Mouse (Mus musculus) c-Kit-positive CD71-positive TER-119-positive erythroid progenitor cells, embryonic 14.5 days (primary cell): ENCODE data around the gene Vmn1r115.
"Not testable (repeated sequence)": the region's sequence is repeated elsewhere in the genome, so short reads cannot be mapped to it uniquely, and the experiment has no call there.

Source experiments
- DNase-seq: peaks from one replicate; pipeline ENCODE4 v3.0.0-alpha.2; 2013; ENCODE audit warnings: low spot score

Vmn1r115 gene

DNA sequence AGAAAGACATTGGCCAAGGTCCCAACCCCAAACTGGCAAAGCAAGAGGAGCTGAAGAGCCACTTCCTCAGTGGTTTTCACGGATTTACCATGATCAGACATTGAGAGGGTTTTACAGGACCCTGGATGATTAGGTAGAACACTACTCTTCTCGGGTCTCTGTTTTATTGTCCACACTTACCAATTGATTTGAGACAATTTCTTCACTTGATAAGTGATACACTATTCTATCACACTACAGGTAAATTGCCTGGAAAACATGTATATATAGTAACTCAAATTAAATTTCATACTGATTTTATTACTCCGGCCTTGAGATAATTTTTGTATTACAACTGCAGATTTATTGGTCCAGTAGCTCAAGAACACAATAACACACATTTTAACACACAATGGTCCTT lies at the start of gene Vmn1r115:
Gene Vmn1r115 (minus strand): TSS at position 101 of the 400 bp plus-strand sequence.
- DNase-seq, result not testable (repeated sequence)

DNA sequence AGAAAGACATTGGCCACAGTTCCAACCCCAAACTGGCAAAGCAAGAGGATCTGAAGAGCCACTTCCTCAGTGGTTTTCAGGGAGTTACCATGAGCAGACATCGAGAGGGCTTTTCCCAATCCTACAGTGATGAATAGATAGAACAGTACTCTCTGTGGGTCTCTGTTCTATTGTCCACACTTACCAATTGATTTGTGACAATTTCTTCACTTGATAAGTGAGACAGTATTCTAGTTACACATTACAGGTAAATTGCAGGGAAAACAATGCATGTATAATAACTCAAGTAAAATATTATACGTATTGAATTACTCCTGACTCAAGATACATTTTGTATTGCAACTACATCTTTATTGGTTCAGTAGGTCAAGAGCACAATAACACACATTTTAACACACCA lies 39.2 kb upstream of the Vmn1r115 start, which contains the start of gene Vmn1r117:
Gene Vmn1r117 (minus strand): TSS at position 101 of the 400 bp plus-strand sequence.
- DNase-seq, result not testable (repeated sequence)

DNA sequence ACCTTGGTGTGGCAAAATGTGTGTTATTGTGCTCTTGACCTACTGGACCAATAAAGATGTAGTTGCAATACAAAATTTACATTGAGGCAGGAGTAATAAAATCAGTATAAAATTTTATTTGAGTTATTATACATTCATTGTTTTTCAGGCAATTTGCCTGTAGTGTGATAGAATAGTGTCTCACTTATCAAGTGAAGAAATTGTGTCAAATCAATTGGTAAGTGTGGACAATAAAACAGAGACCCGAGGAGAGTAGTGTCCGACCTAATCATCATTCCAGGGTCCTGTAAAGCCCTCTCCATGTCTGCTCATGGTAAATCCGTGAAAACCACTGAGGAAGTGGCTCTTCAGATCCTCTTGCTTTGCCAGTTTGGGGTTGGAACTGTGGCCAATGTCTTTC lies 27.2 kb upstream of the Vmn1r115 start, which contains the start of gene Vmn1r116:
Gene Vmn1r116 (plus strand): TSS at position 301 of the 400 bp plus-strand sequence.
- DNase-seq, result not testable (repeated sequence)

DNA sequence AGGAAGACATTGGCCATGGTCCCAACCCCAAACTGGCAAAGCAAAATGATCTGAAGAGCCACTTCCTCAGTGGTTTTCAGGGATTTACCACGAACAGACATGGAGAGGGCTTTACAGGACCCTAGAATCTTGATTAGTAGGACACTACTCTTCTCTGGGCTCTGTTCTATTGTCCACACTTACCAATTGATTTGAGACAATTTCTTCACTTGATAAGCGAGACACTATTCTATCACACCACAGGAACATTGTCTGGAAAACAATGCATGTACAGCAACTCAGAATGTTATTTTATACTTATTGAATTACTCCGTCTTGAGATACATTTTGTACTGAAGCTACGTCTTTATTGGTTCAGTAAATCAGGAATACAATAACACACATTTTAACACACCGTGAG lies 32.7 kb downstream of the Vmn1r115 start, which contains the start of gene Vmn1r114:
Gene Vmn1r114 (minus strand): TSS at position 101 of the 400 bp plus-strand sequence.
- not testable (repeated sequence) for DNase-seq
